ENCODE assay signal across 19 mouse cellular contexts in genomic region chr6:52137841-52138535, GRCm38 (mm10). TPM values are rescaled to one million over a fixed set of nuclear protein-coding genes. Genes with fewer than 3 reads are reported as not detected.
DNase-seq lines count a peak whose midpoint lies in the region; ATAC-seq lines count a peak whose summit lies in the region.
"Had no signal": no experiment of that assay in that cellular context is flagged by ENCODE, and none has a peak within 500 bp of the region (broad histone marks: within the 10 kb centered on the region; RNA-seq: fewer than 3 reads in every experiment).

No protein-coding gene starts in this region.

- peak; percentile 58; the same call in 1 of the 2 replicates for ATAC-seq in midbrain, embryonic 11.5 days (ENCODE audit: low FRiP score)
- ATAC-seq in hindbrain, embryonic 14.5 days (ENCODE audit: low FRiP score), result peak; percentile 71
- ATAC-seq: CD4-positive, CD25-positive, alpha-beta regulatory T cell, adult 4 months; liver, embryonic 12.5 days; lung, postnatal 0 days had no signal

- no peak overlapping the region for H3K27ac ChIP-seq in midbrain, embryonic 11.5 days (ENCODE audit: low read depth, low read length)
- no peak overlapping the region for H3K27ac ChIP-seq in midbrain, embryonic 10.5 days (replicated peaks)
- H3K27ac ChIP-seq in hindbrain, embryonic 14.5 days, result no peak overlapping the region
- H3K27ac ChIP-seq: limb, embryonic 10.5 days; liver, embryonic 12.5 days had no signal

- no peak overlapping the region for H3K9ac ChIP-seq in midbrain, embryonic 11.5 days (ENCODE audit: low read length)
- H3K9ac ChIP-seq in hindbrain, embryonic 14.5 days, result no peak overlapping the region
- H3K9ac ChIP-seq: heart, embryonic 12.5 days; liver, embryonic 12.5 days had no signal

- no peaks in the 10 kb centered on the region for H3K4me1 ChIP-seq in midbrain, embryonic 11.5 days (ENCODE audit: control insufficient read depth, insufficient read depth, low read length)
- peaks cover 14% of the 10 kb centered on the region for H3K4me1 ChIP-seq in midbrain, embryonic 10.5 days
- peaks cover 12% of the 10 kb centered on the region; the same call in 1 of the 2 replicates for H3K4me1 ChIP-seq in hindbrain, embryonic 14.5 days (replicated peaks; ENCODE audit: control insufficient read depth, insufficient read depth, low read length)
- H3K4me1 ChIP-seq: heart, embryonic 12.5 days; liver, embryonic 12.5 days; megakaryocyte, embryonic 14.5 days had no signal

- WGBS in midbrain, embryonic 11.5 days, result 63% methylated on average over 9 of the region's 9 CpGs
- WGBS in midbrain, embryonic 10.5 days, result 70% methylated on average over 9 of the region's 9 CpGs
- WGBS in hindbrain, embryonic 14.5 days, result 39% methylated on average over 9 of the region's 9 CpGs

- H3K9me3 ChIP-seq in midbrain, embryonic 11.5 days (ENCODE audit: control insufficient read depth, low read length), result no peaks in the 10 kb centered on the region
- H3K9me3 ChIP-seq in midbrain, embryonic 10.5 days (replicated peaks), result no peaks in the 10 kb centered on the region
- no peaks in the 10 kb centered on the region for H3K9me3 ChIP-seq in hindbrain, embryonic 14.5 days (ENCODE audit: control insufficient read depth, low read length)
- H3K9me3 ChIP-seq: heart, embryonic 12.5 days; limb, embryonic 10.5 days; liver, embryonic 12.5 days; megakaryocyte, embryonic 14.5 days had no signal

- intact Hi-C loops in left cerebral cortex, postnatal 25 days (cut with DNase I), result no loop called here

- no peaks in the 10 kb centered on the region for H3K27me3 ChIP-seq in midbrain, embryonic 11.5 days (ENCODE audit: control insufficient read depth, insufficient read depth, low read length)
- H3K27me3 ChIP-seq in midbrain, embryonic 10.5 days (ENCODE audit: low read depth, poor library complexity, severe bottlenecking), result peaks cover 44% of the 10 kb centered on the region
- H3K27me3 ChIP-seq in hindbrain, embryonic 14.5 days (ENCODE audit: control insufficient read depth, insufficient read depth, low read length), result no peaks in the 10 kb centered on the region

- no peak overlapping the region for H3K4me3 ChIP-seq in midbrain, embryonic 11.5 days (ENCODE audit: low read depth, low read length)
- H3K4me3 ChIP-seq in midbrain, embryonic 10.5 days, result no peak overlapping the region
- H3K4me3 ChIP-seq in hindbrain, embryonic 14.5 days (replicated peaks; ENCODE audit: low read length), result no peak overlapping the region
- H3K4me3 ChIP-seq: heart, embryonic 12.5 days; limb, embryonic 10.5 days; liver, embryonic 12.5 days; megakaryocyte, embryonic 14.5 days had no signal

- H3K36me3 ChIP-seq in midbrain, embryonic 11.5 days (ENCODE audit: control insufficient read depth, insufficient read depth, low read length), result no peaks in the 10 kb centered on the region
- H3K36me3 ChIP-seq in midbrain, embryonic 10.5 days, result no peaks in the 10 kb centered on the region
- no peaks in the 10 kb centered on the region for H3K36me3 ChIP-seq in hindbrain, embryonic 14.5 days (replicated peaks; ENCODE audit: control insufficient read depth, insufficient read depth)
- H3K36me3 ChIP-seq: heart, embryonic 12.5 days; limb, embryonic 10.5 days; liver, embryonic 12.5 days had no signal

- peak; percentile 90 for DNase-seq in midbrain, embryonic 11.5 days (ENCODE audit: low spot score, missing footprints)
- DNase-seq in midbrain, embryonic 10.5 days (ENCODE audit: low spot score), result no peak
- peak; percentile 83 for DNase-seq in embryo, embryonic 10.5 days (ENCODE audit: low spot score)
- DNase-seq in hindbrain, embryonic 14.5 days (ENCODE audit: low spot score), result peak; percentile 68
- peak; percentile 83 for DNase-seq in retina, postnatal 1 day
- no peak for DNase-seq in adrenal gland, postnatal 10 days
- no peak for DNase-seq in left cerebral cortex, postnatal 25 days (ENCODE audit: low spot score in 2 of 2)
- DNase-seq: cerebellum, postnatal 25 days; gastrocnemius, postnatal 36 days; kidney, adult 8-10 months; layer of hippocampus, postnatal 36 days; thymus, adult 2 months had no signal

- H3K4me2 ChIP-seq in midbrain, embryonic 11.5 days, result no peak overlapping the region
- no peak overlapping the region for H3K4me2 ChIP-seq in hindbrain, embryonic 14.5 days (replicated peaks)
- H3K4me2 ChIP-seq: heart, embryonic 12.5 days; liver, embryonic 12.5 days had no signal

RNA-seq across cellular contexts. Expression of gene Hoxa1, which starts 20.1 kb away (rescaled TPM):
- 0.53 and 0.63 TPM in 2 replicates for polyA plus RNA-seq in midbrain, embryonic 11.5 days (2014; fragmentation: Nextera tagmentation; extraction: Ambion mirVana)
- 0.32 and 0.47 TPM in 2 replicates for polyA plus RNA-seq in midbrain, embryonic 10.5 days (2016; fragmentation: Nextera tagmentation; extraction: Ambion mirVana)
- 2.6 and 3.0 TPM in 2 replicates for polyA plus RNA-seq in hindbrain, embryonic 14.5 days (2014; fragmentation: Nextera tagmentation; extraction: Ambion mirVana)
- 1 to 10 TPM in 1 of 2 experiments, under 1 TPM in 1; 0.91 to 1.2 TPM for total RNA-seq in adrenal gland, postnatal 10 days (2021)
- not detected for total RNA-seq in left cerebral cortex, postnatal 25 days (2021)
- total RNA-seq: hematopoietic stem cell, adult 5-6 weeks; layer of hippocampus, postnatal 36 days had no signal
- polyA plus RNA-seq: CD4-positive, CD25-positive, alpha-beta regulatory T cell, adult 4 months had no signal

RNA-seq across cellular contexts. Expression of gene Hoxa2, which starts 26.6 kb away (rescaled TPM):
- polyA plus RNA-seq in midbrain, embryonic 11.5 days (2014; fragmentation: Nextera tagmentation; extraction: Ambion mirVana), result 0.14 and 0.26 TPM in 2 replicates
- polyA plus RNA-seq in midbrain, embryonic 10.5 days (2016; fragmentation: Nextera tagmentation; extraction: Ambion mirVana), result 0.26 and 1.9 TPM in 2 replicates
- 27.6 and 35.1 TPM in 2 replicates for polyA plus RNA-seq in hindbrain, embryonic 14.5 days (2014; fragmentation: Nextera tagmentation; extraction: Ambion mirVana)
- 1 to 10 TPM; 2.3 to 5.1 TPM for total RNA-seq in adrenal gland, postnatal 10 days (2021)
- total RNA-seq in left cerebral cortex, postnatal 25 days (2021), result not detected
- total RNA-seq: layer of hippocampus, postnatal 36 days had no signal
- polyA plus RNA-seq: CD4-positive, CD25-positive, alpha-beta regulatory T cell, adult 4 months had no signal

RNA-seq across cellular contexts. Expression of gene 5730596B20Rik, which starts 39.3 kb away (rescaled TPM):
- polyA plus RNA-seq in midbrain, embryonic 11.5 days (2014; fragmentation: Nextera tagmentation; extraction: Ambion mirVana), result not detected in 2 replicates
- polyA plus RNA-seq in midbrain, embryonic 10.5 days (2016; fragmentation: Nextera tagmentation; extraction: Ambion mirVana), result not detected in 2 replicates
- polyA plus RNA-seq in hindbrain, embryonic 14.5 days (2014; fragmentation: Nextera tagmentation; extraction: Ambion mirVana), result 4.1 and 5.0 TPM in 2 replicates
- under 1 TPM; 0.27 to 0.94 TPM for total RNA-seq in adrenal gland, postnatal 10 days (2021)
- total RNA-seq in left cerebral cortex, postnatal 25 days (2021), result not detected
- total RNA-seq: gastrocnemius, postnatal 36 days; hematopoietic stem cell, adult 5-6 weeks; layer of hippocampus, postnatal 36 days had no signal
- polyA plus RNA-seq: CD4-positive, CD25-positive, alpha-beta regulatory T cell, adult 4 months had no signal

RNA-seq across cellular contexts. Expression of gene Hoxa4, which starts 53.6 kb away (rescaled TPM):
- polyA plus RNA-seq in midbrain, embryonic 11.5 days (2014; fragmentation: Nextera tagmentation; extraction: Ambion mirVana), result not detected in 2 replicates
- polyA plus RNA-seq in midbrain, embryonic 10.5 days (2016; fragmentation: Nextera tagmentation; extraction: Ambion mirVana), result not detected in 2 replicates
- 19.7 and 22.5 TPM in 2 replicates for polyA plus RNA-seq in hindbrain, embryonic 14.5 days (2014; fragmentation: Nextera tagmentation; extraction: Ambion mirVana)
- 10 to 100 TPM in 1 of 2 experiments, 1 to 10 TPM in 1; 8.0 to 11.4 TPM for total RNA-seq in adrenal gland, postnatal 10 days (2021)
- not detected for total RNA-seq in left cerebral cortex, postnatal 25 days (2021)
- total RNA-seq: layer of hippocampus, postnatal 36 days had no signal
- polyA plus RNA-seq: CD4-positive, CD25-positive, alpha-beta regulatory T cell, adult 4 months had no signal

Comparison
In these comparisons a context has a peak if more than half of its experiments do, and no peak if none do; other contexts are left out.
1. DNase-seq: peak in midbrain, embryonic 11.5 days (single experiment), embryo, embryonic 10.5 days (single experiment), hindbrain, embryonic 14.5 days (single experiment) and retina, postnatal 1 day (single experiment); none in midbrain, embryonic 10.5 days (single experiment), adrenal gland, postnatal 10 days (single experiment) and left cerebral cortex, postnatal 25 days (0 of 2).